Mouse (Mus musculus): ENCODE data around the gene Inip. TPM values are rescaled to one million over a fixed set of nuclear protein-coding genes. Genes with fewer than 3 reads are reported as not detected.
A peak's percentile ranks its signal among the peaks of the same experiment; 100 is the strongest.

Gene Inip
- polyA plus RNA-seq, 1 experiment from 2014 or later = 16.7 TPM

DNA sequence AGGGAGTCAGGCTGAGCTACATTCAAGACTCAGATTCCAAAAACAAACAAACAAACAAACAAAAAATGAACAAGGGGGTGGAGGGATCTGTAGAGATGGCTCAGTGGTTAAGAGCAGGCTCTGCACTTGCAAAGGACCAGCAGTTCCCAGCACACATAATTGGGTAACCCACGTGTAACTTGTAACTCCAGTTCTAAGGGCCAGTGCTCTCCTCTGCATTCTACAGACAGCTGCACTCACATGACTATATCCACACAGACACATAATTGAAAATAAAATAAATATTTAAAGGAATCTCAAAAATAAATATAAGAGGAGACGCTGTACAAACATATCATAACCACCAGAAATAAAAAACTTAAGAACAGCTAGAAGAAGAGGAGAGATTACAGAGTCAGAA lies 61.5 kb downstream of the Inip start:
- TF ChIP-seq CTCF (IDR thresholded peaks at IDR 0.05; ENCODE audit: low read depth) = no peak

DNA sequence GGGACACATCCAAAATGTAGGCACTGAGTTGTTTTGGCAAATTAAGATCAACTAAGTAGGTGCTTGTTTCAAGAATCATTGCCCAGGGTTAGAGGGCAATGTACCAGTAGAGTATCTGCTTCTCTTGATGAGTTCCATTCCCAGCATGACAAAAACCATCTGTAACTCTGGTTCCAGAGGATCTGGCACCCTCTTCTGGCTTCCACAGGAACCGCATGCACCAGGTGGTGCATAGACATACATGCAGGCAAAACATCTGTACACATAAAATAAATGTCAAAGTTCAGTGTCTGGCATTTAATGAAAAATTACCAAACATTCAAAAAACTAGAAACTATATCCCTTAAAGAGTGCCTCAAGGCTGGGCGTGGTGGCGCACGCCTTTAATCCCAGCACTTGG lies 62.1 kb downstream of the Inip start:
- WGBS = 99% methylated on average over 4 of the region's 4 CpGs
- H3K36me3 ChIP-seq (ENCODE audit: control insufficient read depth, insufficient read depth) = no peaks in the 10 kb centered on the region
- no peaks in the 10 kb centered on the region for H3K9me3 ChIP-seq (ENCODE audit: control insufficient read depth)

More for the DNA sequence above, 61.5 kb downstream of the Inip start:
- H3K4me3 ChIP-seq (ENCODE audit: low read depth, low read length) = no peak overlapping the region
- no peaks in the 10 kb centered on the region for H3K27me3 ChIP-seq (replicated peaks; ENCODE audit: control insufficient read depth, insufficient read depth, low read length)
- H3K27ac ChIP-seq (ENCODE audit: low read depth, low read length) = no peak overlapping the region
- no peak overlapping the region for H3K9ac ChIP-seq (ENCODE audit: low read depth, low read length)
- H3K4me2 ChIP-seq (replicated peaks; ENCODE audit: low read depth) = no peak overlapping the region
- WGBS = 66% methylated on average over 2 of the region's 2 CpGs
- no peaks in the 10 kb centered on the region for H3K9me3 ChIP-seq (ENCODE audit: control insufficient read depth)
- no peaks in the 10 kb centered on the region for H3K4me1 ChIP-seq (replicated peaks; ENCODE audit: control insufficient read depth, insufficient read depth, low read length)
- H3K36me3 ChIP-seq (ENCODE audit: control insufficient read depth, insufficient read depth) = no peaks in the 10 kb centered on the region
- ATAC-seq = no peak

DNA sequence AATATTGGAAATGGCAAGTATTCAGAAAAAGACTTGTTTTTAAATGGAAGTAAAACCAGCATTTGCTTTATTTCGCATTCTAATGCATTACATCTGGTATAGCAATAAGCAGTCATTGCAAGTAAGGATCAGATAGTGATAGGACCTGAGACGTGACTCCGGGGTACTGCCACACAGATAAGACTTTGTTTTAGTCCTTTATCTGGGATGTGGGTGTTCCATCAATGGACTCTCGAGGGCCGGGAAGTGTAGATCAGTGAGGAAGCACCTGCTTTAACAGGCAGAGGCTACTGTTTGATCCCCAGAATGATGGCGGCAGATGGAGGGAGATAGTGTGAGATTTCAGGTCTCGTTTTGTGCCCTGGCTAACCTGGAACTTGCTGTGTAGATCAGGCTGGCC lies 69.8 kb downstream of the Inip start:
- Histone ChIP-seq H3K9ac (ENCODE audit: low read depth, low read length) (no peak overlapping the region), H3K36me3 (ENCODE audit: control insufficient read depth, insufficient read depth) (no peaks in the 10 kb centered on the region)
- no peak for ATAC-seq

More for the DNA sequence above, 62.1 kb downstream of the Inip start:
- Histone ChIP-seq H3K27me3 (replicated peaks; ENCODE audit: control insufficient read depth, insufficient read depth, low read length) (no peaks in the 10 kb centered on the region), H3K4me2 (replicated peaks; ENCODE audit: low read depth) (no peak overlapping the region), H3K4me3 (ENCODE audit: low read depth, low read length) (no peak overlapping the region), H3K4me1 (replicated peaks; ENCODE audit: control insufficient read depth, insufficient read depth, low read length) (no peaks in the 10 kb centered on the region), H3K27ac (ENCODE audit: low read depth, low read length) (no peak overlapping the region), H3K9ac (ENCODE audit: low read depth, low read length) (no peak overlapping the region)
- ATAC-seq = no peak
- peak; percentile 59 for TF ChIP-seq CTCF (IDR thresholded peaks at IDR 0.05; ENCODE audit: low read depth)

DNA sequence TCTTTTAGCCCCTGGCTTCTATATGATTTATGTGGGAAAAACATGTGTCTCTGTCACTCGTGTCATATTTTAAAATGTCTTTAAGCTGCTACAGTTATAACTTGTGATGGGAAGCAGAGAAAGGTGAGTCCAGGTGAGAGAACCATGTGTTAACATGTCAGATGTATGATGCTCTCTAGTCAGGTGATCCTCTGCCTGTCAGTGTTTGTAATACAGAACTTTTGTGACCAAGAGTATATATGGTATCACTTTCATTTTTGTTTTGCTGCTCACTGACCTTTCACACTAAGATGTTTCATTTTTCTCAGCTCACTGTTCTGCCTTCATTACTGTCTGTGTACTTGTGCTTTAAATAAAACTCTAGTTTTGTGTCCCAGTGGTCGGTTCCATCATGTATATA lies 72.5 kb downstream of the Inip start:
- ATAC-seq = no peak

More for the DNA sequence above, 69.8 kb downstream of the Inip start:
- Histone ChIP-seq H3K4me2 (replicated peaks; ENCODE audit: low read depth) (no peak overlapping the region), H3K4me1 (replicated peaks; ENCODE audit: control insufficient read depth, insufficient read depth, low read length) (no peaks in the 10 kb centered on the region), H3K4me3 (ENCODE audit: low read depth, low read length) (no peak overlapping the region), H3K9me3 (ENCODE audit: control insufficient read depth) (no peaks in the 10 kb centered on the region), H3K27ac (ENCODE audit: low read depth, low read length) (no peak overlapping the region), H3K27me3 (replicated peaks; ENCODE audit: control insufficient read depth, insufficient read depth, low read length) (no peaks in the 10 kb centered on the region)
- 87% methylated on average over 7 of the region's 7 CpGs for WGBS
- no peak for TF ChIP-seq CTCF (IDR thresholded peaks at IDR 0.05; ENCODE audit: low read depth)

DNA sequence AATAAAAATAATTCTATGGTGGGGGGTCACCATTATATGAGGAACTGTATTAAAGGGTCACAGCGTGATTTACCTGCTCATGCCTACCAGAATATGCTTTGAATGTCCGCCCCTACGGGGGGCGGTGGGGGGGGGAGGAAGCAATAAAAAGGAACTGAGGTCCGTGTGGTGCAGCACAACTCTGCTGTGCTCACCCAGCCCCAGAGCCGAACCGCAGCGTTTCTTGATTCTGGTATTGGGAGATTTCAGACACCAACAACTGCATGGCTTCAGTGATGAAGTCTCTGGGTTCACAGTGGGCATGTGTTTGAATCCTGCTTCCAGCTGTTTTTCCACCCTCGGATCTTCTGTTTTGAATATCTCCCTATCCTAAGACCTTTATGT lies 73.5 kb downstream of the Inip start:
- Histone ChIP-seq H3K36me3 (ENCODE audit: control insufficient read depth, insufficient read depth) (no peaks in the 10 kb centered on the region), H3K4me2 (replicated peaks; ENCODE audit: low read depth) (no peak overlapping the region), H3K27ac (ENCODE audit: low read depth, low read length) (no peak overlapping the region), H3K9me3 (ENCODE audit: control insufficient read depth) (no peaks in the 10 kb centered on the region), H3K27me3 (replicated peaks; ENCODE audit: control insufficient read depth, insufficient read depth, low read length) (no peaks in the 10 kb centered on the region), H3K4me3 (ENCODE audit: low read depth, low read length) (no peak overlapping the region), H3K4me1 (replicated peaks; ENCODE audit: control insufficient read depth, insufficient read depth, low read length) (no peaks in the 10 kb centered on the region), H3K9ac (ENCODE audit: low read depth, low read length) (no peak overlapping the region)
- no peak for ATAC-seq
- 82% methylated on average over 9 of the region's 9 CpGs for WGBS
- no peak for TF ChIP-seq CTCF (IDR thresholded peaks at IDR 0.05; ENCODE audit: low read depth)

More for the DNA sequence above, 72.5 kb downstream of the Inip start:
- Histone ChIP-seq H3K27ac (ENCODE audit: low read depth, low read length) (no peak overlapping the region), H3K4me2 (replicated peaks; ENCODE audit: low read depth) (no peak overlapping the region), H3K9ac (ENCODE audit: low read depth, low read length) (no peak overlapping the region), H3K36me3 (ENCODE audit: control insufficient read depth, insufficient read depth) (no peaks in the 10 kb centered on the region), H3K4me1 (replicated peaks; ENCODE audit: control insufficient read depth, insufficient read depth, low read length) (no peaks in the 10 kb centered on the region), H3K4me3 (ENCODE audit: low read depth, low read length) (no peak overlapping the region), H3K9me3 (ENCODE audit: control insufficient read depth) (no peaks in the 10 kb centered on the region), H3K27me3 (replicated peaks; ENCODE audit: control insufficient read depth, insufficient read depth, low read length) (no peaks in the 10 kb centered on the region)
- no peak for TF ChIP-seq CTCF (IDR thresholded peaks at IDR 0.05; ENCODE audit: low read depth)
- 83% methylated on average over 2 of the region's 2 CpGs for WGBS

DNA sequence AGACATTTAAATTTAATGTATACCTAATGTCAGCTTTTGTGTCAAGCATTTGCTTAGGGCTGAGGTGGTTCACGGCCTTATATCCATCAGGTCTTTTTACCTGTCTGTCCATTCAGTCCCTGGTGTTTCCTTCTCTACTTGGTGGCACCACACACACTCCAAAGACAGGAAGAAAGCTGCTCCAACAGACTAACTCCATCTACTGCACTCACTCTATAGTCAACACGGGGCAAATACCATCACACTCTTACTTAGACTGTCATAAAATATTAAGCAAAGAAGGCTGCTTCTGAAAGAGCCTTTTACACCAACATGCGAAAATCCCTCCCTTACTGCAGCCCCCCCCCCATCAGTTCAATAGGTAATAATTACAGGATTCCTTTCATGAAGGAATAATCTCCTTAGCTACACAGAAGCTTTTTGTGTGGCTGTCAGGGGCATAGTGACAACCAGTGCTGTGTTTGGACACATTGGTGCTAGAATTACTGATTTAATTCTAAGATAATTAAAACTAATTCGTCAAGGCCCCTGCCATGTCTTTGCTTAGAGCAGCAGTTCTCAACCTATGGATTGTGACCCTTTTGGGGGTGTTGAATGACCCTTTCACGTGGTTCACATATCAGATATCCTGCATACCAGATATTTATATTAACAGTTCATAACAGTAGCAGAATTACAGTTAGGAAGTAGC lies 74.1 kb downstream of the Inip start:
- no peak for TF ChIP-seq CTCF (IDR thresholded peaks at IDR 0.05; ENCODE audit: low read depth)
- H3K27ac ChIP-seq (ENCODE audit: low read depth, low read length) = no peak overlapping the region
- WGBS = 74% methylated on average over 5 of the region's 5 CpGs
- no peaks in the 10 kb centered on the region for H3K9me3 ChIP-seq (ENCODE audit: control insufficient read depth)
- no peak overlapping the region for H3K9ac ChIP-seq (ENCODE audit: low read depth, low read length)
- ATAC-seq = no peak
- H3K4me1 ChIP-seq (replicated peaks; ENCODE audit: control insufficient read depth, insufficient read depth, low read length) = no peaks in the 10 kb centered on the region
- no peak overlapping the region for H3K4me3 ChIP-seq (ENCODE audit: low read depth, low read length)
- no peaks in the 10 kb centered on the region for H3K36me3 ChIP-seq (ENCODE audit: control insufficient read depth, insufficient read depth)
- H3K4me2 ChIP-seq (replicated peaks; ENCODE audit: low read depth) = no peak overlapping the region
- H3K27me3 ChIP-seq (replicated peaks; ENCODE audit: control insufficient read depth, insufficient read depth, low read length) = no peaks in the 10 kb centered on the region
